Mouse (Mus musculus): ENCODE results near the gene Gm20532.

The Gm20532 gene

GRCm38 (mm10) chr2:26560506-26560905 is 25.9 kb upstream of the Gm20532 start:
- POLR2A ChIA-PET: interaction anchor here in 3 of 4 experiments (0.7 to 4.0 kb wide), 14 partner anchors 8 to 163 kb away, joined by 3 to 12 read pairs (median 5); partner anchors contain the start of genes Sec16a (in 2 of the 3) and Inpp5e (in 1 of the 3)
- CTCF ChIA-PET: interaction anchor here in 3 of 4 experiments (0.8 to 2.1 kb wide), 5 partner anchors 102 to 236 kb away, joined by 3 to 19 read pairs (median 4); partner anchors contain the start of gene Sec16a (in 1 of the 3)

GRCm38 (mm10) chr2:26561351-26562016 is 25.0 kb upstream of the Gm20532 start:
- CTCF ChIA-PET: interaction anchor here (0.5 to 2.1 kb wide), 24 partner anchors 8 to 408 kb away, joined by 3 to 19 read pairs (median 4); partner anchors contain the start of genes Inpp5e (in 1 of the 4) and Sec16a (in 1 of the 4)
- POLR2A ChIA-PET: interaction anchor here in 3 of 4 experiments (0.6 to 4.0 kb wide), 20 partner anchors 9 to 571 kb away, joined by 3 to 12 read pairs (median 4); partner anchors contain the start of genes Sec16a (in 3 of the 3) and Inpp5e (in 1 of the 3)

- POLR2A ChIA-PET: interaction anchor here in 3 of 4 experiments (0.6 to 3.2 kb wide), 15 partner anchors 10 to 126 kb away, joined by 3 to 34 read pairs (median 4); partner anchors contain the start of gene Sec16a (in 1 of the 3)
Observed at GRCm38 (mm10) chr2:26566221-26566620, 20.2 kb upstream of the Gm20532 start.

GRCm38 (mm10) chr2:26570034-26570433 is 16.4 kb upstream of the Gm20532 start:
- POLR2A ChIA-PET: interaction anchor here in 3 of 4 experiments (0.8 to 2.3 kb wide), 9 partner anchors 16 to 240 kb away, joined by 3 to 12 read pairs (median 3); partner anchors contain the start of genes Sec16a (in 2 of the 3), Gm20532 (in 1 of the 3) and Inpp5e (in 1 of the 3)
- CTCF ChIA-PET: interaction anchor here in 3 of 4 experiments (0.6 to 2.3 kb wide), 17 partner anchors 9 to 416 kb away, joined by 3 to 11 read pairs (median 5); partner anchors contain the start of genes Inpp5e (in 3 of the 3) and Dnlz (in 1 of the 3)

More at GRCm38 (mm10) chr2:26566221-26566620, 20.2 kb upstream of the Gm20532 start:
- CTCF ChIA-PET: interaction anchor here (0.6 to 2.7 kb wide), 25 partner anchors 9 to 413 kb away, joined by 3 to 18 read pairs (median 5); partner anchors contain the start of genes Inpp5e (in 3 of the 4), Sec16a (in 2 of the 4) and Dnlz (in 1 of the 4)

GRCm38 (mm10) chr2:26571400-26571799 is 15.0 kb upstream of the Gm20532 start:
- ChIA-PET POLR2A (interaction anchor here in 3 of 4 experiments (0.7 to 2.3 kb wide), 16 partner anchors 11 to 864 kb away, joined by 3 to 12 read pairs (median 4); partner anchors contain the start of genes Sec16a (in 2 of the 3), Gm20532 (in 1 of the 3) and Inpp5e (in 1 of the 3)), CTCF (interaction anchor here in 3 of 4 experiments (0.6 to 2.3 kb wide), 12 partner anchors 15 to 467 kb away, joined by 3 to 11 read pairs (median 4); partner anchors contain the start of gene Inpp5e (in 2 of the 3))

GRCm38 (mm10) chr2:26571826-26572225 is 14.6 kb upstream of the Gm20532 start:
- ChIA-PET POLR2A (interaction anchor here in 3 of 4 experiments (0.7 to 2.3 kb wide), 14 partner anchors 11 to 865 kb away, joined by 3 to 12 read pairs (median 4); partner anchors contain the start of genes Sec16a (in 2 of the 3), Gm20532 (in 1 of the 3) and Inpp5e (in 1 of the 3)), CTCF (interaction anchor here in 2 of 4 experiments (0.9 to 1.6 kb wide), 8 partner anchors 15 to 467 kb away, joined by 3 to 7 read pairs (median 4); no protein-coding TSS in a partner anchor)

- ChIA-PET CTCF (no interaction called here), POLR2A (interaction anchor here in 1 of 4 experiments (1.0 kb wide), 1 partner anchor 19 kb away, joined by 3 read pairs; no protein-coding TSS in a partner anchor)
Observed at GRCm38 (mm10) chr2:26573396-26573795, 13.0 kb upstream of the Gm20532 start.

- POLR2A ChIA-PET: interaction anchor here in 1 of 4 experiments (0.6 to 1.0 kb wide), 2 partner anchors 19 to 34 kb away, joined by 3 read pairs; no protein-coding TSS in a partner anchor
- CTCF ChIA-PET: interaction anchor here in 1 of 4 experiments (0.6 kb wide), 1 partner anchor 420 kb away, joined by 4 read pairs; no protein-coding TSS in a partner anchor
Observed at GRCm38 (mm10) chr2:26573807-26574206, 12.6 kb upstream of the Gm20532 start.

GRCm38 (mm10) chr2:26574862-26575261 is 11.6 kb upstream of the Gm20532 start:
- POLR2A ChIA-PET: interaction anchor here in 3 of 4 experiments (0.6 to 11.2 kb wide), 10 partner anchors 12 to 130 kb away, joined by 3 to 104 read pairs (median 10); partner anchors contain the start of genes Gm20532 (in 1 of the 3) and Sec16a (in 1 of the 3)
- CTCF ChIA-PET: no interaction called here

GRCm38 (mm10) chr2:26575378-26575777 is 11.1 kb upstream of the Gm20532 start:
- POLR2A ChIA-PET: interaction anchor here in 3 of 4 experiments (0.6 to 11.2 kb wide), 30 partner anchors 10 to 419 kb away, joined by 3 to 104 read pairs (median 6); partner anchors contain the start of genes Gm20532 (in 2 of the 3), Sec16a (in 2 of the 3), Agpat2 (in 1 of the 3) and Dnlz (in 1 of the 3)
- CTCF ChIA-PET: interaction anchor here in 1 of 4 experiments (1.0 to 1.2 kb wide), 3 partner anchors 9 to 251 kb away, joined by 3 to 7 read pairs (median 4); partner anchors contain the start of gene Gm20532

GRCm38 (mm10) chr2:26575865-26576264 is 10.6 kb upstream of the Gm20532 start:
- ChIA-PET POLR2A (interaction anchor here in 3 of 4 experiments (0.9 to 11.2 kb wide), 38 partner anchors 9 to 420 kb away, joined by 3 to 104 read pairs (median 5); partner anchors contain the start of genes Agpat2 (in 2 of the 3), Gm20532 (in 2 of the 3), Sec16a (in 2 of the 3) and Dnlz (in 1 of the 3)), CTCF (interaction anchor here in 1 of 4 experiments (1.0 to 1.2 kb wide), 3 partner anchors 10 to 251 kb away, joined by 3 to 7 read pairs (median 4); partner anchors contain the start of gene Gm20532)

- CTCF ChIA-PET: interaction anchor here in 2 of 4 experiments (1.0 to 2.0 kb wide), 5 partner anchors 10 to 252 kb away, joined by 3 to 7 read pairs (median 4); partner anchors contain the start of genes Gm20532 (in 1 of the 2) and Inpp5e (in 1 of the 2)
- POLR2A ChIA-PET: interaction anchor here in 3 of 4 experiments (0.6 to 11.2 kb wide), 43 partner anchors 9 to 420 kb away, joined by 3 to 104 read pairs (median 4); partner anchors contain the start of genes Agpat2 (in 2 of the 3), Gm20532 (in 2 of the 3), Sec16a (in 2 of the 3) and Dnlz (in 1 of the 3)
Observed at GRCm38 (mm10) chr2:26576462-26576861, 10.0 kb upstream of the Gm20532 start.

GRCm38 (mm10) chr2:26578369-26578768 is 8.1 kb upstream of the Gm20532 start:
- CTCF ChIA-PET: interaction anchor here in 3 of 4 experiments (0.6 to 2.0 kb wide), 7 partner anchors 9 to 480 kb away, joined by 3 to 7 read pairs (median 4); partner anchors contain the start of gene Inpp5e (in 1 of the 3)
- POLR2A ChIA-PET: interaction anchor here (0.6 to 11.2 kb wide), 25 partner anchors 8 to 334 kb away, joined by 3 to 104 read pairs (median 4); partner anchors contain the start of genes Gm20532 (in 3 of the 4), Agpat2 (in 2 of the 4), Sec16a (in 2 of the 4) and Inpp5e (in 1 of the 4)

GRCm38 (mm10) chr2:26579714-26580113 is 6.7 kb upstream of the Gm20532 start, which contains the start of gene Egfl7:
TSS of gene Egfl7 (plus strand) at chr2:26580014.
- POLR2A ChIA-PET: interaction anchor here in 2 of 4 experiments (0.8 to 11.2 kb wide), 9 partner anchors 24 to 177 kb away, joined by 3 to 104 read pairs (median 5); partner anchors contain the start of genes Agpat2 (in 2 of the 2) and Sec16a (in 1 of the 2)
- CTCF ChIA-PET: interaction anchor here in 1 of 4 experiments (1.5 kb wide), 1 partner anchor 14 kb away, joined by 3 read pairs; no protein-coding TSS in a partner anchor

GRCm38 (mm10) chr2:26580751-26581150 is 5.7 kb upstream of the Gm20532 start:
- ChIA-PET POLR2A (interaction anchor here in 2 of 4 experiments (1.2 to 11.2 kb wide), 6 partner anchors 14 to 135 kb away, joined by 3 to 104 read pairs (median 5); partner anchors contain the start of gene Agpat2 (in 1 of the 2)), CTCF (interaction anchor here in 2 of 4 experiments (0.6 to 1.5 kb wide), 2 partner anchors 13 to 55 kb away, joined by 3 to 7 read pairs; no protein-coding TSS in a partner anchor)

GRCm38 (mm10) chr2:26582203-26582602 is 4.2 kb upstream of the Gm20532 start:
- POLR2A ChIA-PET: interaction anchor here in 3 of 4 experiments (0.6 to 11.2 kb wide), 32 partner anchors 9 to 1058 kb away, joined by 3 to 104 read pairs (median 4); partner anchors contain the start of genes Agpat2 (in 3 of the 3), Sec16a (in 2 of the 3), Qsox2 (in 1 of the 3) and Surf6 (in 1 of the 3)
- CTCF ChIA-PET: interaction anchor here in 2 of 4 experiments (0.9 to 1.7 kb wide), 4 partner anchors 12 to 257 kb away, joined by 3 to 5 read pairs (median 4); partner anchors contain the start of gene Agpat2 (in 1 of the 2)
